Mouse (Mus musculus) ES-E14 (cell line): ENCODE measurements around the gene Pigo.

Source experiments
- CHD2 ChIP-seq: IDR thresholded peaks from 2 replicates; pipeline ENCODE4 v1.6.1; 2014; ENCODE audit warnings: mild to moderate bottlenecking, low read depth, low read length, inconsistent platforms
- HCFC1 ChIP-seq: IDR thresholded peaks from 2 replicates; pipeline ENCODE4 v1.6.1; 2012; ENCODE audit warnings: low read length, inconsistent platforms, borderline replicate concordance; ENCODE audit not compliant: insufficient read depth
- MAFK ChIP-seq: IDR thresholded peaks from 2 replicates; pipeline ENCODE4 v1.6.1; 2014; ENCODE audit warnings: mild to moderate bottlenecking, low read depth, low read length, inconsistent platforms; ENCODE audit not compliant: insufficient read depth
- ZC3H11A ChIP-seq: IDR thresholded peaks from 2 replicates; pipeline ENCODE4 v1.6.1; 2012; ENCODE audit warnings: low read depth, mild to moderate bottlenecking, inconsistent platforms, low read length, borderline replicate concordance
- ZNF384 ChIP-seq: IDR thresholded peaks from 2 replicates; pipeline ENCODE4 v1.6.1; 2012; ENCODE audit warnings: low read depth, low read length, inconsistent platforms

DNA sequence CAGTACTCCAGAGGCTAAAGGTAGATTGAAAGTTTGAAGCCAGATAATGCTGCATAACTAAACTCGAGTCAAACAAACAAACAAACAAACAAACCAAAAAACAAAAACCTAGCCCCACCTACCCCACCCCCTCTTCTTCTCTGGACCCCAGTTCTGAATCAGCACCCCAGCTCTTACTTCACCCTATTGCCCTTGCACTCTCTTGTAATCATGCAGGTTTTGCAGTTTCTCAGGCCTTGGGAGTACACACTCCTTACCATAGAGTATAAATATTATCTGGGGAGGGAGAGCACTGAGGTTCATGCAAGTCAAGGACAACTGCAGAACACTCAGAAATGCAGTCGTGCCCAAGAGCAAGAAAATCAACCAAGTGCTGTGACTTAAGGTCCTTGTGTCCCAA, 24.3 kb downstream of the Pigo start:
- TF ChIP-seq ZC3H11A = no peak
- no peak for TF ChIP-seq ZNF384
- no peak for TF ChIP-seq HCFC1
- no peak for TF ChIP-seq CHD2
- no peak for TF ChIP-seq MAFK
